Mouse (Mus musculus) hindbrain, postnatal 0 days (tissue): ENCODE data around the gene Cpt1b. TPM values are rescaled to one million over a fixed set of nuclear protein-coding genes. Genes with fewer than 3 reads are reported as not detected.

ENCODE experiments used
- ATAC-seq: fragments of 200-750 bp; cut with Nextera tagmentation; 2 replicates; pipeline ENCODE4 v1.8.0; 2017; ENCODE audit warnings: mild to moderate bottlenecking, moderate TSS enrichment, moderate library complexity
- DNase-seq: peaks from one replicate; pipeline ENCODE4 v3.0.0-alpha.2; 2015; ENCODE audit warnings: low spot score
- H3K27ac ChIP-seq: fragments of 300-500 bp; sonication (generic); 2 replicates; pipeline ENCODE4 v1.5.1; 2014; ENCODE audit warnings: mild to moderate bottlenecking
- H3K27me3 ChIP-seq: fragments of 300-500 bp; sonication (generic); 2 replicates; pipeline ENCODE4 v1.6.1; 2014; ENCODE audit warnings: low read length, mixed read lengths; ENCODE audit not compliant: insufficient read depth
- H3K36me3 ChIP-seq: fragments of 300-500 bp; sonication (generic); 2 replicates; pipeline ENCODE4 v1.6.1; 2014; ENCODE audit warnings: low read length, mixed read lengths; ENCODE audit not compliant: insufficient read depth
- H3K4me1 ChIP-seq: fragments of 300-500 bp; sonication (generic); 2 replicates; pipeline ENCODE4 v1.6.1; 2014; ENCODE audit warnings: antibody characterized with exemption, low read length, mixed read lengths; ENCODE audit not compliant: insufficient read depth
- H3K4me2 ChIP-seq: fragments of 300-500 bp; sonication (generic); 2 replicates; pipeline ENCODE4 v1.6.1; 2014; ENCODE audit warnings: low read depth, mild to moderate bottlenecking, low read length, moderate library complexity, mixed read lengths
- H3K4me3 ChIP-seq: fragments of 300-500 bp; sonication (generic); 2 replicates; pipeline ENCODE4 v1.5.1; 2014; ENCODE audit warnings: low read length
- H3K9ac ChIP-seq: fragments of 300-500 bp; sonication (generic); replicated peaks from 2 replicates; pipeline ENCODE4 v1.6.1; 2014; ENCODE audit warnings: mild to moderate bottlenecking, low read length, moderate library complexity, mixed read lengths
- H3K9me3 ChIP-seq: fragments of 300-500 bp; sonication (generic); 2 replicates; pipeline ENCODE4 v1.6.1; 2016; ENCODE audit warnings: low read length, mixed read lengths
- CTCF ChIP-seq: IDR thresholded peaks from 2 replicates; pipeline ENCODE4 v1.5.1; 2016; ENCODE audit warnings: antibody characterized with exemption, control low read depth, low read depth
- WGBS: fragments of 180-500 bp; shearing (Covaris S2); extraction: QIAGEN DNeasy Blood & Tissue Kit; methylation state at CpG from one replicate; pipeline ENCODE4 v1.1.7; 2014; 5-methylcytosine and 5-hydroxymethylcytosine counted together
- polyA plus RNA-seq: library from polyadenylated mRNA; unstranded; fragments of >200 nt; fragmentation: Nextera tagmentation; extraction: Ambion mirVana; gene quantifications from 2 replicates; pipeline ENCODE4 v1.2.1, GENCODE M21; 2015
- total RNA-seq: library from RNA; depleted of rRNA; stranded (reverse); fragments of >200 nt; gene quantifications from 2 replicates; pipeline ENCODE4 v1.2.3, GENCODE M21; 2014

Cpt1b gene
- total and polyA plus RNA-seq, 2 experiments from 2014 or later, result 2.4 to 3.4 TPM

DNA sequence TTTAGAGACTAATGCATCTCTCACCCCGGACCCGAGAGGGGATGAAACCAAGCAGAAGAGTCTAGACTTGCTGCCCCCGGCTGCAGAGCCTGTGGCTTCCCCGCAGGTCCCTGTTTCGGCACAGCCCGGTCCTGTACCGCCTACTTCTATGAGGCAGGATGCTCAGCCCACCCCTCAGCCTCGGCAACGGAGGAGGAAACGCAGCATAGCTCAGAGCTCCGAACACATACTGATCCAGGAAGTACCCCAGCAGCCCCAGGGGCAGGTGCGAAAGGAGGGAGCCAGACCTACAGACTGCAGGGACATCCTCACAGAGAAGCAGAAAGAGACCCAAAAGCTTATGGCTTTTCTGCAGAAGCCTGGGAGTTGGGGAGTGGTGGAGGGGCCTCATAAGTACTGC lies 38.5 kb downstream of the Cpt1b start:
- Histone ChIP-seq H3K9ac (no peak overlapping the region), H3K27me3 (no peaks in the 10 kb centered on the region), H3K27ac (no peak overlapping the region), H3K36me3 (no peaks in the 10 kb centered on the region), H3K9me3 (no peaks in the 10 kb centered on the region), H3K4me1 (no peaks in the 10 kb centered on the region), H3K4me2 (no peak overlapping the region), H3K4me3 (no peak overlapping the region)
- 43% methylated on average over 12 of the region's 12 CpGs for WGBS
- ATAC-seq (no peak), DNase-seq (no peak)
- TF ChIP-seq CTCF, result no peak

GRCm38 (mm10) chr15:89384617-89385016 lies 41.0 kb downstream of the Cpt1b start, which contains the start of gene Klhdc7b:
Gene Klhdc7b (plus strand): TSS chr15:89384917.
- no peak for ATAC-seq
- no peak within 1 kb of the TSS for H3K27ac ChIP-seq
- no peaks in the 10 kb centered on the region for H3K27me3 ChIP-seq
- H3K4me1 ChIP-seq, result no peaks in the 10 kb centered on the region
- DNase-seq, result no peak
- 90% methylated on average over 7 of the region's 7 CpGs for WGBS
- no peaks in the 10 kb centered on the region for H3K9me3 ChIP-seq
- H3K4me3 ChIP-seq, result no peak within 1 kb of the TSS
- no peak within 1 kb of the TSS for H3K9ac ChIP-seq
- no peaks in the 10 kb centered on the region for H3K36me3 ChIP-seq
- TF ChIP-seq CTCF, result no peak
- H3K4me2 ChIP-seq, result no peak within 1 kb of the TSS

GRCm38 (mm10) chr15:89379429-89379828 lies 46.2 kb downstream of the Cpt1b start:
- no peak for DNase-seq
- no peak for TF ChIP-seq CTCF
- Histone ChIP-seq H3K9me3 (no peaks in the 10 kb centered on the region), H3K27ac (no peak overlapping the region), H3K27me3 (peaks cover 24% of the 10 kb centered on the region), H3K4me1 (0 out of 2 replicates have a peak, but pooled peaks cover 9% of the 10 kb centered on the region), H3K4me3 (peak overlapping the region; percentile 30), H3K4me2 (peak overlapping the region; percentile 57), H3K9ac (no peak overlapping the region), H3K36me3 (no peaks in the 10 kb centered on the region)
- WGBS, result 15% methylated on average over 10 of the region's 10 CpGs
- ATAC-seq, result no peak

- Histone ChIP-seq H3K36me3 (no peaks in the 10 kb centered on the region), H3K4me1 (0 out of 2 replicates have a peak, but pooled peaks cover 9% of the 10 kb centered on the region), H3K9me3 (no peaks in the 10 kb centered on the region), H3K4me3 (peak within 1 kb of the TSS; percentile 30), H3K4me2 (peak within 1 kb of the TSS; percentile 57), H3K9ac (peak within 1 kb of the TSS; percentile 22; the same call in 1 of the 2 replicates), H3K27me3 (peaks cover 24% of the 10 kb centered on the region), H3K27ac (no peak within 1 kb of the TSS)
- WGBS, result 1% methylated on average over 32 of the region's 33 CpGs
- no peak for DNase-seq
- TF ChIP-seq CTCF, result no peak
- ATAC-seq, result no peak
Measured at GRCm38 (mm10) chr15:89378831-89379401, 46.7 kb downstream of the Cpt1b start, which contains the start of gene Odf3b. Gene Odf3b (minus strand): TSS chr15:89379282.

GRCm38 (mm10) chr15:89377938-89378828 lies 47.5 kb downstream of the Cpt1b start:
- Histone ChIP-seq H3K4me2 (peak overlapping the region; percentile 57), H3K4me1 (0 out of 2 replicates have a peak, but pooled peaks cover 9% of the 10 kb centered on the region), H3K4me3 (peak overlapping the region; percentile 30), H3K27ac (no peak overlapping the region), H3K27me3 (peaks cover 24% of the 10 kb centered on the region), H3K9ac (peak overlapping the region; percentile 22; the same call in 1 of the 2 replicates), H3K9me3 (no peaks in the 10 kb centered on the region), H3K36me3 (no peaks in the 10 kb centered on the region)
- WGBS, result 13% methylated on average over 46 of the region's 46 CpGs
- DNase-seq (no peak), ATAC-seq (no peak)
- no peak for TF ChIP-seq CTCF

DNA sequence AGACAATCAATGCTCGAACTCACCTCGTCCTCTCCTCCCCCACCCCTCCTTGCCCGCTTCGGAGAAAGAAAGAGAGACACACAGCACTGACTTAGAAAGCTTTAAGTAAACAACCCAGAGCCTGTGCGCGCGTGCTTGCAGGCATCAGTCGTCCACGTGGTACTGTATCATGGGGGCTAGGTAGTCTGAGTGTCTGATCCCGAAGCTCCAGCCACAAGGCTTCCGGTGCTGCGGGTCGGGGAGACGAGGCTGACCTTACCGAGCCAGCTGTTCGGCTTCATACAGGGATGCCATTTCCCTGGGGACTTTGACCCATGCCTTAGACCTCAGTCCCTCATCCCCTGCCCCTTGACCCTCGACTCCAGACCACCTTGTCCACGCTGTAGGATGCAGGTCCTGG lies 48.3 kb downstream of the Cpt1b start:
- Histone ChIP-seq H3K27ac (no peak overlapping the region), H3K9ac (no peak overlapping the region), H3K9me3 (no peaks in the 10 kb centered on the region), H3K4me1 (peaks cover 9% of the 10 kb centered on the region; the same call in 1 of the 2 replicates), H3K36me3 (no peaks in the 10 kb centered on the region), H3K4me2 (no peak overlapping the region), H3K4me3 (no peak overlapping the region), H3K27me3 (peaks cover 24% of the 10 kb centered on the region)
- ATAC-seq (no peak), DNase-seq (no peak)
- no peak for TF ChIP-seq CTCF
- WGBS, result 9% methylated on average over 18 of the region's 18 CpGs
